Mouse (Mus musculus): ENCODE measurements around the gene Slc12a6. TPM values are rescaled to one million over a fixed set of nuclear protein-coding genes. Genes with fewer than 3 reads are reported as not detected.
A peak's percentile ranks its signal among the peaks of the same experiment; 100 is the strongest.
"Not testable (repeated sequence)": the region's sequence is repeated elsewhere in the genome, so short reads cannot be mapped to it uniquely, and the experiment has no call there.

Gene Slc12a6
- total RNA-seq, 2 experiments from 2014 or later = 50.6 to 71.4 TPM

DNA sequence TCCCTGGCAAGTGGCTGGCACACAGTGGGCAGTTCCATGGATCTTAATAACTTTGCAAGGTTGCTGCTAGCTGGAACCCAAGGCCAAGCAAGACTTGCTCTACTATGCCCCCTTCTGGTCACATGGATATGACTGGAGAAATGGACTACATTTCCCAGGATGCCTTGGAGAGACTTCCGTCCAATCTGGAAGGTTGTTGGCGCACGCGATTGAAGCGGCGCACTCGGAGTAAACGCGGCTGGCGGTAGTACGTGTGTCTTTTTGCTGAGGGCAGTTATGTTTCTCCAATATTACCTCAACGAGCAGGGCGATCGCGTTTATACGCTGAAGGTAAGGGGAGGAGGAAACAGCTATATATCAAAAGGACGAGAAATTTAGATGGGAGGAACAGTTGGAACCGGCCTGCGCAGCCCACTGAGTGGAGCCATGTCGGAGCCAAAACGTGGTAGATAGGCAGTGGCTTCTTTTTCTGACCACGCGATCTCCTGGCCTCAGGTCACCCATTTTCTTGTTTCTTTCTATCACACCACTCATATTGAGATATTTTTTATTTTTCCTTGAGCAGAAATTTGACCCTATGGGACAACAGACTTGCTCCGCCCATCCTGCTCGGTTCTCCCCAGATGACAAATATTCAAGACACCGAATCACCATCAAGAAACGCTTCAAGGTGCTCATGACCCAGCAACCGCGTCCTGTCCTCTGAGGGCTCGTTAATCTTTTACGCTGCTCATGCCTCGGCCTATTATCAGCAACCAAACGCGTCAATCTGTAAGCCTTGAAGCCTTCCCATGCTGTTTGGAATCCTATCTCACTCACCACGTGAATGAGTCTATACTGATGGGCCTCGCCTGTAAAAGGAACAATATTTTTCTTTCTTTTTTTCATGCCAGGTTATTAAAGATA lies 3.6 kb upstream of the Slc12a6 start, which contains the start of gene Nop10:
Gene Nop10 (plus strand): TSS at position 179 of the 906 bp plus-strand sequence.
- ATAC-seq (replicated peaks; ENCODE audit: poor library complexity) = peak; percentile 56

DNA sequence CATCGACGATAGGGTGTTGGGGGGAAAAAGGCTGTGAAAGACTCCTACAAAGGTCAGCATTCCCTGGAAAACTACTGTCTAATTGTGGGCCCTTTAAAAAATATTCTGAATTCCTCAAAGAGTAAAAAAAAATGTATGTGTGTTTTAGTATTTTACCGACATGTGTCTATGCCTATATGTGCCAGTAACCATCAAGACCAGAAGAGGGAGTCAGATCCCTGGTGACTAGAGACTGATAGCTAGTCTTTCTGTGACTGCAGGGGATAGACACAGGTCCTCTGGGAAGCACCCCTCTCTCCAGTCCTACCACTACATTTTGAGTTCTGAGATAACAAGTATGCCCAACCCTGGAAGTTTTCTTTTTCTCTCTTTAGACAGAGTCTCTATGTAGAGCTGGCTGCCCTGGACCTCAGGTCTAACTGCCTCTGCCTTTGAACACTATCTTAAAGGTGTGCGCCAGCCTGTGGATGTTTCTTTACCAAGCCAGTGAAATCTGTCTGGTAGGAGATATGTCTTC lies 2.8 kb upstream of the Slc12a6 start:
- ATAC-seq (replicated peaks; ENCODE audit: poor library complexity) = peak; percentile 27

- ATAC-seq (replicated peaks; ENCODE audit: poor library complexity) = no peak
Observed at GRCm38 (mm10) chr2:112264364-112264763, 1.3 kb upstream of the Slc12a6 start.

GRCm38 (mm10) chr2:112266242-112266592 lies 592 bp downstream of the Slc12a6 start, which contains the start of gene Gm21985:
TSS of gene Gm21985 (plus strand) at chr2:112266314.
- ATAC-seq (replicated peaks; ENCODE audit: poor library complexity) = peak; percentile 42

- no peak for ATAC-seq (replicated peaks; ENCODE audit: poor library complexity)
Observed at GRCm38 (mm10) chr2:112266780-112267179, 1.2 kb downstream of the Slc12a6 start.

- ATAC-seq (replicated peaks; ENCODE audit: poor library complexity) = peak; percentile 26
Observed at GRCm38 (mm10) chr2:112267547-112268269, 2.1 kb downstream of the Slc12a6 start.

- ATAC-seq (replicated peaks; ENCODE audit: poor library complexity) = no peak
Observed at GRCm38 (mm10) chr2:112270011-112270410, 4.4 kb downstream of the Slc12a6 start.

GRCm38 (mm10) chr2:112272909-112273308 lies 7.3 kb downstream of the Slc12a6 start:
- peak; percentile 63 for ATAC-seq (replicated peaks; ENCODE audit: poor library complexity)

- no peak for ATAC-seq (replicated peaks; ENCODE audit: poor library complexity)
Observed at GRCm38 (mm10) chr2:112273474-112273873, 7.8 kb downstream of the Slc12a6 start.

- ATAC-seq (replicated peaks; ENCODE audit: poor library complexity) = no peak
Observed at GRCm38 (mm10) chr2:112276870-112277269, 11.2 kb downstream of the Slc12a6 start.

DNA sequence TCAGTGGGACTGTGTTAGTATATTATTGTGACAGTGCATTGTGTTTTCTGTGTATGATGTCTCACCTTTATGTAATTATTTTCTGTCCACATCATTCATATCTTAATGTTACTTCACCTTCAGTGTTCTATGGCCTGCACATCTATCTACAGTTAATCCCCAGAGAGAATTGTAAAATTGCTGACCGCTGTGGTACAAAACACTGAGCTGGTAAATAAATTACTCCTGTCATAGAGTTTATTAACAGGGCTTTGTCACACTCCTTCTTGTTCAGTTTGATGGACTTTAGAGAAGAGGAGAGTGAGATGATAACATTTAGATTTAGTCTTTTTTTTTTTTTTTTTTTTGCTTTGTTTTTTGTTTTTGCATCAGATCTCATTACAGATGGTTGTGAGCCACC lies 17.2 kb downstream of the Slc12a6 start:
- no peak for ATAC-seq (replicated peaks; ENCODE audit: poor library complexity)

- ATAC-seq (replicated peaks; ENCODE audit: poor library complexity) = peak; percentile 85
Observed at GRCm38 (mm10) chr2:112284363-112285030, 18.9 kb downstream of the Slc12a6 start.

DNA sequence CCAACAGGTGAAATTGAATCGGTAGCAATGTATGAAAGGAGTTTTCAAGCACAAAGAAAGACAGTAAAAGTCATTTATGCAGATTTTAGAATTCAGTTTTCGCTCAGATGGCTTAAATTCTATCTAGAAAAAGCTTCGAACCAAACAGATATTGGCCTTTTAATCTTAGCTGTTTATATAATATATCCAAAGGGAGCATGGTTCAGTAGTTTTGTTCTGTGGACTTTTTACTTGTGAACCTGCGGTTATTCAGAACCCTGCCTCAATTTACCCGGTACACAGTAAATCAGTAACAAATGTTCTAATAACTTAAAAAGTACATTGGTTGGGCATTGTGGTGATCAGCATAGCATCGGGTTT lies 19.4 kb downstream of the Slc12a6 start:
- no peak for ATAC-seq (replicated peaks; ENCODE audit: poor library complexity)

DNA sequence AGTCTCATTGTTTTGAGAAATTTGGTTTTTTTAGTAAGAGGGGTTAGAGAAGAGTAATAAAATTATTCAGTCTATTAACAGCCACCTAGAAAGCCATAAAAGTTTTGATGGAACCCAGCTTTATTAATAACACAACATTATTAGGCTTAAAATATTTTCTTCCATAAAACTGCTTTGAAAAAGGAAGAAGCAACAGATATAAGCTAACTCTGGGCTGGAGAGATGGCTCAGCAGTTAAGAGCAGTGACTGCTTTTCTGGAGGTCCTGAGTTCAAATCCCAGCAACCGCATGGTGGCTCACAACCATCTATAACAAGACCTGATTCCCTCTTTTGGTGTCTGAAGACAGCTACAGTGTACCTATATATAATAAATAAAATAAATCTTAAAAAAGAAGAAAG lies 20.4 kb downstream of the Slc12a6 start:
- not testable (repeated sequence) for ATAC-seq (replicated peaks; ENCODE audit: poor library complexity)

DNA sequence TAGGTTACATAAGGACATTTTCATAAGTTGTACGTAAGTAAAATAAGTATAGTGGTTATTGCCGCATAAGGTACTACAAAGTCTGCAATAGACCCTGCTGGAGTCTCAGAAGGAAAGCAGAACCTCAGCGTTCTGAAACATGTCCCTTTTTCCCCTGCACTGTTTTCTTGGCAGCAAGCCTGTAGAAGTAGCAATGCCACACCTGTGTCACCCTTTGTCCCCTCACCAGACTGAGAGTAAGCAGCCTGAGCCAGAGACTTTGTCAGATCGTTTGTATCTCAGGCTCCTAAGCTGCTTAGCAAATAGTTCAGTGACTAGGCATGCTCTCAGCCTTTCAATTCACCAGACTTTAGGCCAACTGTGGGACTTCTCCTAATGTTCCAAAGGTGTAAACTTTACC lies 21.4 kb downstream of the Slc12a6 start:
- ATAC-seq (replicated peaks; ENCODE audit: poor library complexity) = peak; percentile 15

- ATAC-seq (replicated peaks; ENCODE audit: poor library complexity) = no peak
Observed at GRCm38 (mm10) chr2:112289507-112289906, 23.9 kb downstream of the Slc12a6 start.

- ATAC-seq (replicated peaks; ENCODE audit: poor library complexity) = no peak
Observed at GRCm38 (mm10) chr2:112292823-112293222, 27.2 kb downstream of the Slc12a6 start.

- no peak for ATAC-seq (replicated peaks; ENCODE audit: poor library complexity)
Observed at GRCm38 (mm10) chr2:112296211-112296610, 30.6 kb downstream of the Slc12a6 start.

- no peak for ATAC-seq (replicated peaks; ENCODE audit: poor library complexity)
Observed at GRCm38 (mm10) chr2:112298221-112298620, 32.6 kb downstream of the Slc12a6 start.

- ATAC-seq (replicated peaks; ENCODE audit: poor library complexity) = peak; percentile 35; the same call in 1 of the 2 replicates
Observed at GRCm38 (mm10) chr2:112308671-112309070, 43.0 kb downstream of the Slc12a6 start.

GRCm38 (mm10) chr2:112309161-112309600 lies 43.6 kb downstream of the Slc12a6 start:
- peak; percentile 79 for ATAC-seq (replicated peaks; ENCODE audit: poor library complexity)
